Mouse (Mus musculus): ENCODE data around the gene Sipa1. TPM values are rescaled to one million over a fixed set of nuclear protein-coding genes. Genes with fewer than 3 reads are reported as not detected.
A peak's percentile ranks its signal among the peaks of the same experiment; 100 is the strongest.

Gene Sipa1
- 44.7 and 48.0 TPM in 2 replicates for polyA plus RNA-seq (2015; fragmentation: Nextera tagmentation; extraction: Ambion mirVana)

GRCm38 (mm10) chr19:5662981-5663913 is at the start of gene Sipa1:
Sipa1 (minus strand) TSS chr19:5663707.
- Histone ChIP-seq H3K9ac (peak within 1 kb of the TSS; percentile 52), H3K4me2 (peak within 1 kb of the TSS; percentile 66), H3K4me1 (peaks cover 30% of the 10 kb centered on the region), H3K27ac (peak within 1 kb of the TSS; percentile 93), H3K36me3 (peaks cover 31% of the 10 kb centered on the region), H3K9me3 (no peaks in the 10 kb centered on the region), H3K4me3 (peak within 1 kb of the TSS; percentile 55), H3K27me3 (no peaks in the 10 kb centered on the region)
- WGBS: 2% methylated on average over 32 of the region's 32 CpGs
- ATAC-seq (ENCODE audit: borderline replicate concordance, extremely low read depth, low FRiP score, low TSS enrichment): peak; percentile 93

GRCm38 (mm10) chr19:5713255-5713654 is 49.7 kb upstream of the Sipa1 start:
- no peak for ATAC-seq (ENCODE audit: borderline replicate concordance, extremely low read depth, low FRiP score, low TSS enrichment)
- Histone ChIP-seq H3K9me3 (no peaks in the 10 kb centered on the region), H3K27me3 (no peaks in the 10 kb centered on the region), H3K4me1 (peaks cover 31% of the 10 kb centered on the region), H3K36me3 (peaks cover 30% of the 10 kb centered on the region), H3K4me3 (no peak overlapping the region), H3K9ac (no peak overlapping the region), H3K27ac (peak overlapping the region; percentile 75), H3K4me2 (peak overlapping the region; percentile 25)
- 59% methylated on average over 5 of the region's 5 CpGs for WGBS

GRCm38 (mm10) chr19:5711907-5712460 is 48.5 kb upstream of the Sipa1 start:
- peaks cover 36% of the 10 kb centered on the region for H3K36me3 ChIP-seq

DNA sequence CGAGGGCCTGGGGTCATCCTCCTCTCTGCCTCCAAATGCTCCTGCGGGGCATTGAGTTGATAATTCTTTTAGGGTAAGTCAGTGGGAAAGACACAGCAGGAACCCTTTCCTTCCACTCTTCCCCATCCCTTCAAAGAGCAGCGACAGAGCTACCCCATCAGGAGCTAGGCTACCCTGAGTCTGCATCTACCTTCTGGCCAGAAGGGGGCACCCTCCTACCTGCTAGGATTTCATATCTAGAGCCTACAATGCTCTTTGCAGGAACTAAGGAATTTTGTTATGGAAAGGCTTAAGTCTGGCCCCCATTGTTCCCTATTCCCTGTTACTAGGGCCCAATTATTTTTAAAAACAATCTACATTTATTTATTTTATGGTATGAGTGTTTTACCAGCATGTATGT is 47.7 kb upstream of the Sipa1 start:
- H3K9ac ChIP-seq: no peak overlapping the region
- no peak overlapping the region for H3K27ac ChIP-seq
- peaks cover 36% of the 10 kb centered on the region for H3K36me3 ChIP-seq
- WGBS: 28% methylated on average over 3 of the region's 3 CpGs
- no peak overlapping the region for H3K4me2 ChIP-seq
- ATAC-seq (ENCODE audit: borderline replicate concordance, extremely low read depth, low FRiP score, low TSS enrichment): no peak
- H3K4me1 ChIP-seq: peaks cover 26% of the 10 kb centered on the region
- H3K27me3 ChIP-seq: no peaks in the 10 kb centered on the region
- no peak overlapping the region for H3K4me3 ChIP-seq
- H3K9me3 ChIP-seq: no peaks in the 10 kb centered on the region

More at GRCm38 (mm10) chr19:5711907-5712460, 48.5 kb upstream of the Sipa1 start:
- Histone ChIP-seq H3K9me3 (no peaks in the 10 kb centered on the region), H3K4me1 (peaks cover 29% of the 10 kb centered on the region), H3K9ac (no peak overlapping the region), H3K4me2 (no peak overlapping the region), H3K4me3 (no peak overlapping the region), H3K27ac (no peak overlapping the region), H3K27me3 (no peaks in the 10 kb centered on the region)
- WGBS: 92% methylated on average over 14 of the region's 14 CpGs
- ATAC-seq (ENCODE audit: borderline replicate concordance, extremely low read depth, low FRiP score, low TSS enrichment): no peak

DNA sequence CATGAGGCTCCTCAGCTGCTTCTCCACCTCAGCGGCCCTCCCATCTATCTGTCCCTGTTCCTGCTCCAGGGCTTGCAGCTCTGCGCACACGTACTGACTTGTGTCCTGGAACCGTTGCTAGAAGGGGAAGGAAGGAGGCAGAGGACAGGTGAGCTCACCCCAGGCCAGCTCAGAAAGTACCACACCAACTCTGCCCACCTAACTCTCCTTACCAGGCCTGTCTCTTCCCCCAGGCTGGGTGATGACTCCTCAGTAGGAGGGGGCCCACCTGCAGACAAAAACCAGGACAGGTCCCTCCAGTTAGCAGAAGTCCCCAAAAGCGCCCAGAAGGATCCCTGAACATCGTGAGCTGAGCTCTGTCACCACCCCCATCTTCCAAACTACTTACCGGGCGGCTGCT is 47.1 kb upstream of the Sipa1 start:
- 88% methylated on average over 8 of the region's 8 CpGs for WGBS
- ATAC-seq (ENCODE audit: borderline replicate concordance, extremely low read depth, low FRiP score, low TSS enrichment): no peak
- H3K4me1 ChIP-seq: peaks cover 23% of the 10 kb centered on the region
- H3K4me2 ChIP-seq: no peak overlapping the region
- no peaks in the 10 kb centered on the region for H3K9me3 ChIP-seq
- H3K9ac ChIP-seq: no peak overlapping the region
- no peak overlapping the region for H3K27ac ChIP-seq
- no peaks in the 10 kb centered on the region for H3K27me3 ChIP-seq
- peaks cover 36% of the 10 kb centered on the region for H3K36me3 ChIP-seq
- H3K4me3 ChIP-seq: no peak overlapping the region

GRCm38 (mm10) chr19:5710068-5710467 is 46.6 kb upstream of the Sipa1 start:
- H3K36me3 ChIP-seq: peaks cover 36% of the 10 kb centered on the region
- 96% methylated on average over 6 of the region's 6 CpGs for WGBS
- no peak overlapping the region for H3K9ac ChIP-seq
- H3K27ac ChIP-seq: no peak overlapping the region
- no peak overlapping the region for H3K4me3 ChIP-seq
- no peak for ATAC-seq (ENCODE audit: borderline replicate concordance, extremely low read depth, low FRiP score, low TSS enrichment)
- H3K4me2 ChIP-seq: no peak overlapping the region
- no peaks in the 10 kb centered on the region for H3K27me3 ChIP-seq
- no peaks in the 10 kb centered on the region for H3K9me3 ChIP-seq
- H3K4me1 ChIP-seq: peaks cover 24% of the 10 kb centered on the region

GRCm38 (mm10) chr19:5704801-5705571 is 41.5 kb upstream of the Sipa1 start:
- 35% methylated on average over 10 of the region's 10 CpGs for WGBS
- peak; percentile 66 for ATAC-seq (ENCODE audit: borderline replicate concordance, extremely low read depth, low FRiP score, low TSS enrichment)
- H3K9ac ChIP-seq: no peak overlapping the region
- peak overlapping the region; percentile 65 for H3K27ac ChIP-seq
- no peak overlapping the region for H3K4me3 ChIP-seq
- H3K9me3 ChIP-seq: no peaks in the 10 kb centered on the region
- H3K4me1 ChIP-seq: peaks cover 16% of the 10 kb centered on the region
- H3K27me3 ChIP-seq: no peaks in the 10 kb centered on the region
- H3K36me3 ChIP-seq: peaks cover 55% of the 10 kb centered on the region
- H3K4me2 ChIP-seq: no peak overlapping the region

GRCm38 (mm10) chr19:5704163-5704800 is 40.8 kb upstream of the Sipa1 start, which contains the start of gene Kcnk7:
Kcnk7 (plus strand) TSS chr19:5704367.
- Histone ChIP-seq H3K4me3 (no peak within 1 kb of the TSS), H3K27ac (peak within 1 kb of the TSS; percentile 65), H3K36me3 (peaks cover 57% of the 10 kb centered on the region), H3K9me3 (no peaks in the 10 kb centered on the region), H3K4me2 (no peak within 1 kb of the TSS), H3K27me3 (no peaks in the 10 kb centered on the region), H3K9ac (no peak within 1 kb of the TSS), H3K4me1 (peaks cover 16% of the 10 kb centered on the region)
- 0 out of 2 replicates have a peak, but pooled peaks have one; percentile 12 for ATAC-seq (ENCODE audit: borderline replicate concordance, extremely low read depth, low FRiP score, low TSS enrichment)
- 58% methylated on average over 17 of the region's 17 CpGs for WGBS

DNA sequence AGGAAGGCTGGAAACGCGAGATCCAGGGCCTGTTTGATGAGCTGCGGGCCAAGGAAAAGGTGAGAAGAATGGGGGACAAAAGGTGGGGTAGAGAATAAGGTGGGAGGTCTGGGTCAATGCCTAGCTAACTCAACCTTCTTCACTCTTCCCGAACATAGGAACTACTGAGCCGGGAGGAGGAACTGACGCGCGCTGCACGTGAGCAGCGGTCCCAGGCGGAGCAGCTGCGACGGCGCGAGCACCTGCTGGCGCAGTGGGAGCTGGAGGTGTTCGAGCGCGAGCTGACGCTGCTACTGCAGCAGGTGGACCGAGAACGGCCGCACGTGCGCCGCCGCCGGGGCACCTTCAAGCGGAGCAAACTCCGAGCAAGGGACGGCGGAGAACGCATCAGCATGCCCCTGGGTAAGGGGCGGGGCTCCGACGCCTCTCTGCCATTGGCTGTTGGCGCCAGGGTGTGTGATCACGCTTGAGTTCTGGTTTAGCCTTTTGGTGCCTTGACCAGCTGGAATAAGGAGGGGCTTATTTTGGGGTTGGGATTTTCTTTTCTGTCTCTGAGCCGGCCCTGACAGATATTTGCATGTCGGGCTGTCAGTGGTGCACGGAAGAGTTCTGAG is 32.4 kb upstream of the Sipa1 start:
- Histone ChIP-seq H3K9me3 (no peaks in the 10 kb centered on the region), H3K4me2 (no peak overlapping the region), H3K9ac (no peak overlapping the region), H3K36me3 (peaks cover 77% of the 10 kb centered on the region), H3K27me3 (no peaks in the 10 kb centered on the region), H3K4me3 (no peak overlapping the region), H3K4me1 (peaks cover 35% of the 10 kb centered on the region), H3K27ac (no peak overlapping the region)
- WGBS: 32% methylated on average over 41 of the region's 41 CpGs
- ATAC-seq (ENCODE audit: borderline replicate concordance, extremely low read depth, low FRiP score, low TSS enrichment): no peak

DNA sequence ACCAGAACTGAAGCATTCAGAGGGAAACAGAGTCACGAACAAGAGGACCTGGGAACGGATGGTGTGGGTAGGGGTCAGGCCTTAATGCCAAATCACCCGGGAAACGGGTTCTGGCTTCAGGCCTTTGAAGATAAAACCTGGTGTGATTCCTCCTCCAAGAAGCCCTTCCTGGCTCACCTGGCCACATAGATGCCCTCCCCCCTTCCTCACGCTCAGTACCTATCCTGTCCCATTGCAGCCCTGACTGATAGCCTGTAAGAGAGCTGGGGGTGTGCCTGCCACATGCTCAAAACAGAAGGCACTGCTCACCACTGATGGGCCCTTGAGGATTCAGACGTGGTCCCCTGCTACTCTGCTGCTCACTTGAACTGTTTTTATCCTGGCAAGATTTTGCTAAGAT is 30.3 kb upstream of the Sipa1 start:
- H3K36me3 ChIP-seq: peaks cover 56% of the 10 kb centered on the region
- H3K4me1 ChIP-seq: peaks cover 44% of the 10 kb centered on the region
- WGBS: 74% methylated on average over 6 of the region's 6 CpGs
- H3K9ac ChIP-seq: no peak overlapping the region
- no peaks in the 10 kb centered on the region for H3K9me3 ChIP-seq
- no peaks in the 10 kb centered on the region for H3K27me3 ChIP-seq
- ATAC-seq (ENCODE audit: borderline replicate concordance, extremely low read depth, low FRiP score, low TSS enrichment): no peak
- H3K4me3 ChIP-seq: no peak overlapping the region
- H3K27ac ChIP-seq: no peak overlapping the region
- peak overlapping the region; percentile 92 for H3K4me2 ChIP-seq

DNA sequence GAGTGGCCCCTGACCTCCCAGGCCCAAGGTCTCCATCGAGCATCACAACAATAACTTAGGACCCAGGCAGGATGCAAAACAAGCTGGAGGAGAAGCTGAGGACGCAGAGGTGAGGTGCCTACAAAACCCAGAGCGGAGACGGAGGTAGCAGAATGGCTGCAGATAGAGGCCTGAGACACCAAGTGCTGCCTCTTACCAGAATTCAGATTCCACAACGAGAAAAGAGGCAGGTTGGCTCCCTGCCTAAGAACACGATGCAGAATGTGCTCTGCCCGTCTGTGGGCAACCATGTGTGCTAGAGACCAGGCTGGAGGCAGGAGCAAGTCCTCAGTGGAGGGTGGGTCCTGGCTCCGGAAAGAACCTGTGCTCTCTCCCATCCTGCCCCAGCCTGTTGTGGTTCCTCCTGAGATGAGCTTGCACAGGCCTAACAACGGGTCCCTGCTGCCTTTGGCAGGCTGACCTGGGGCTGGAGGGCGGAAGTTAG is 29.4 kb upstream of the Sipa1 start:
- 50% methylated on average over 10 of the region's 10 CpGs for WGBS
- Histone ChIP-seq H3K4me1 (peaks cover 45% of the 10 kb centered on the region), H3K9me3 (no peaks in the 10 kb centered on the region), H3K27me3 (no peaks in the 10 kb centered on the region), H3K4me3 (peak overlapping the region; percentile 87), H3K36me3 (peaks cover 48% of the 10 kb centered on the region), H3K27ac (peak overlapping the region; percentile 77), H3K4me2 (peak overlapping the region; percentile 92), H3K9ac (peak overlapping the region; percentile 95; the same call in 1 of the 2 replicates)
- no peak for ATAC-seq (ENCODE audit: borderline replicate concordance, extremely low read depth, low FRiP score, low TSS enrichment)

All from lung, embryonic 15.5 days (tissue).